Mouse (Mus musculus) kidney, adult 2 months (tissue): ENCODE results near the gene Lgi4. TPM values are rescaled to one million over a fixed set of nuclear protein-coding genes. Genes with fewer than 3 reads are reported as not detected.

Experiments
- DNase-seq: peaks from one replicate; pipeline ENCODE4 v3.0.0; 2021
- H3K27ac ChIP-seq: fragments of 200-500 bp; 2 replicates; pipeline ENCODE4 v1.5.1; 2012; ENCODE audit warnings: low read depth, low read length, control low read depth, inconsistent platforms; ENCODE audit not compliant: insufficient read depth
- H3K27me3 ChIP-seq: fragments of 200-500 bp; replicated peaks from 2 replicates; pipeline ENCODE4 v1.6.1; 2012; ENCODE audit warnings: mild to moderate bottlenecking, moderate library complexity, low read length, inconsistent platforms; ENCODE audit not compliant: control insufficient read depth, insufficient read depth
- H3K36me3 ChIP-seq: fragments of 200-500 bp; 2 replicates; pipeline ENCODE4 v1.6.1; 2012; ENCODE audit warnings: mild to moderate bottlenecking, moderate library complexity, low read length, inconsistent platforms; ENCODE audit not compliant: control insufficient read depth, insufficient read depth
- H3K4me1 ChIP-seq: fragments of 200-500 bp; 2 replicates; pipeline ENCODE4 v1.6.1; 2011; ENCODE audit warnings: low read length; ENCODE audit not compliant: control insufficient read depth, insufficient read depth
- H3K4me3 ChIP-seq: fragments of 200-500 bp; 2 replicates; pipeline ENCODE4 v1.5.1; 2011; ENCODE audit warnings: mild to moderate bottlenecking, low read depth, low read length, control low read depth; ENCODE audit not compliant: insufficient read depth
- CTCF ChIP-seq: fragments of 200-500 bp; conservative IDR thresholded peaks from 2 replicates; pipeline ENCODE4 v1.5.1; 2011; ENCODE audit warnings: low read depth, mild to moderate bottlenecking, control low read depth, low read length, moderate library complexity, mixed read lengths; ENCODE audit not compliant: insufficient read depth, insufficient read length
- POLR2A ChIP-seq: fragments of 200-500 bp; IDR thresholded peaks from one replicate; pipeline ENCODE4 v1.6.1; 2011; ENCODE audit warnings: low read depth, low read length, control low read depth
- WGBS: fragments of 180-500 bp; shearing (Covaris S2); methylation state at CpG from one replicate; pipeline ENCODE4 v1.1.7; 2018; 5-methylcytosine and 5-hydroxymethylcytosine counted together
- polyA plus RNA-seq: library from polyadenylated mRNA; depleted of rRNA; stranded (reverse); fragments of >200 nt; gene quantifications from 2 replicates; pipeline ENCODE4 v1.2.3, GENCODE M21; 2012

Lgi4 gene
- polyA plus RNA-seq, 1 experiment = 0.99 TPM

GRCm38 (mm10) chr7:31085171-31085570 lies 26.0 kb downstream of the Lgi4 start:
- Histone ChIP-seq H3K4me1 (no peaks in the 10 kb centered on the region), H3K4me3 (no peak overlapping the region), H3K27ac (no peak overlapping the region), H3K36me3 (no peaks in the 10 kb centered on the region), H3K27me3 (no peaks in the 10 kb centered on the region)
- TF ChIP-seq POLR2A (no peak), CTCF (no peak)
- peak; percentile 49 for DNase-seq
- WGBS = 39% methylated on average over 3 of the region's 3 CpGs

DNA sequence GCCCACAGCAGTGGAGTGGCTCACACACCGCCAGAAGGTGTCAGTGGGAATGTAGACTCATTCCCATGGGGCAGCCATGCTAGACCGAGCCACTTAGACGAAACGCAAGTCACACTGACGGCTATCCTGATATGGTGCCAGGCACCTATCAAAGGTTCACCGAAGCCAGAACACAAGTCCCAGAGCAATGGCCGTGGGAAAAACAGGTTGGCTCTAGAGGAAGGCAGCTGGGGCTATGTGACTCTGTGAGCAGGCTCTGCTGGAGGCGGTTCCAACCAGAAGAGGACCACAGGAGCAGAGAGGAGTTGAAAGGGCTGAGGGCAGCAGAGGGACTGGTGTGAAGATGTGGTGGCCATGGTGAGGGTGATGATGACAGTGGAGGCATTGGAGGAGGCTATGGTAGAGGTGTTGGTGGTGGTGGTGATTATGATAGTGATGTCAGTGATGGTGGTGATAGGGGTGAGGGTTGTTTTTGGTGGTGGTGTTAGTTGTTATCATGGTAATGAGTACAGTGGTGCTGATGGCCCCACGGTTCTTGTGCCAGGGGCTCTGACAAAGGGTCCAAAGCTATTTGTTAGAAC lies 27.1 kb downstream of the Lgi4 start:
- H3K4me1 ChIP-seq = no peaks in the 10 kb centered on the region
- WGBS = 82% methylated on average over 9 of the region's 9 CpGs
- no peaks in the 10 kb centered on the region for H3K27me3 ChIP-seq
- H3K36me3 ChIP-seq = no peaks in the 10 kb centered on the region
- no peak for DNase-seq
- no peak overlapping the region for H3K4me3 ChIP-seq
- TF ChIP-seq POLR2A (no peak), CTCF (no peak)
- no peak overlapping the region for H3K27ac ChIP-seq

DNA sequence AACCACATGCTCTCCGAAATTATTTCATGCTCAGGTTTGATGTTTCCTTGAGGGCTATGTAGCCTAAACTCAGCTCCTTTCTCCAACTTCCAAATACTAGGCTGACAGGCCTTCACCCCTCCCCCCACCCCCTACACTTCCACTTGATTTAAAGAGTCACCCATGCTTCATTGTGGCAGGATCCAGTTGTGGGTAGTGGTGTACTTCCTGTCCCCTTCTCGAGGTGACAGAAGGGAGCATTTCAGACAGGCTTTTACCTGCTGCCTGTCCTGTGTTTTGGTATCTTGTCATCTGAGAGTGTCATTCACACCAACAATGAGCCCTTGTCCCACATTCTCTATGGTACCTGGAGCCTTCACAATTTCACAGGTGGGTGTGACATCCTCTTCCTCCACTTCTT lies 28.1 kb downstream of the Lgi4 start:
- Histone ChIP-seq H3K4me3 (no peak overlapping the region), H3K27me3 (no peaks in the 10 kb centered on the region), H3K4me1 (no peaks in the 10 kb centered on the region), H3K27ac (no peak overlapping the region), H3K36me3 (no peaks in the 10 kb centered on the region)
- DNase-seq = no peak
- WGBS = 45% methylated on average over 2 of the region's 2 CpGs
- TF ChIP-seq POLR2A = no peak
- no peak for TF ChIP-seq CTCF

- no peak for TF ChIP-seq POLR2A
- TF ChIP-seq CTCF = no peak
- 71% methylated on average over 3 of the region's 3 CpGs for WGBS
- Histone ChIP-seq H3K4me1 (no peaks in the 10 kb centered on the region), H3K4me3 (no peak overlapping the region), H3K36me3 (no peaks in the 10 kb centered on the region), H3K27ac (no peak overlapping the region), H3K27me3 (no peaks in the 10 kb centered on the region)
- no peak for DNase-seq
Measured at GRCm38 (mm10) chr7:31088206-31088605, 29.1 kb downstream of the Lgi4 start.

- no peak for TF ChIP-seq CTCF
- TF ChIP-seq POLR2A = no peak
- WGBS = 59% methylated on average over 2 of the region's 2 CpGs
- no peaks in the 10 kb centered on the region for H3K36me3 ChIP-seq
Measured at GRCm38 (mm10) chr7:31089721-31090120, 30.6 kb downstream of the Lgi4 start.

GRCm38 (mm10) chr7:31094774-31095501 lies 35.8 kb downstream of the Lgi4 start:
- H3K4me1 ChIP-seq = no peaks in the 10 kb centered on the region
- no peak overlapping the region for H3K27ac ChIP-seq
- no peak for TF ChIP-seq POLR2A
- TF ChIP-seq CTCF = peak; percentile 35; the same call in 1 of the 2 replicates
- no peak for DNase-seq
- 43% methylated on average over 12 of the region's 12 CpGs for WGBS
- H3K27me3 ChIP-seq = no peaks in the 10 kb centered on the region
- no peak overlapping the region for H3K4me3 ChIP-seq
- H3K36me3 ChIP-seq = no peaks in the 10 kb centered on the region; the same call in 1 of the 2 replicates

More at GRCm38 (mm10) chr7:31089721-31090120, 30.6 kb downstream of the Lgi4 start:
- Histone ChIP-seq H3K27ac (no peak overlapping the region), H3K4me1 (no peaks in the 10 kb centered on the region), H3K27me3 (no peaks in the 10 kb centered on the region), H3K4me3 (no peak overlapping the region)
- DNase-seq = no peak

DNA sequence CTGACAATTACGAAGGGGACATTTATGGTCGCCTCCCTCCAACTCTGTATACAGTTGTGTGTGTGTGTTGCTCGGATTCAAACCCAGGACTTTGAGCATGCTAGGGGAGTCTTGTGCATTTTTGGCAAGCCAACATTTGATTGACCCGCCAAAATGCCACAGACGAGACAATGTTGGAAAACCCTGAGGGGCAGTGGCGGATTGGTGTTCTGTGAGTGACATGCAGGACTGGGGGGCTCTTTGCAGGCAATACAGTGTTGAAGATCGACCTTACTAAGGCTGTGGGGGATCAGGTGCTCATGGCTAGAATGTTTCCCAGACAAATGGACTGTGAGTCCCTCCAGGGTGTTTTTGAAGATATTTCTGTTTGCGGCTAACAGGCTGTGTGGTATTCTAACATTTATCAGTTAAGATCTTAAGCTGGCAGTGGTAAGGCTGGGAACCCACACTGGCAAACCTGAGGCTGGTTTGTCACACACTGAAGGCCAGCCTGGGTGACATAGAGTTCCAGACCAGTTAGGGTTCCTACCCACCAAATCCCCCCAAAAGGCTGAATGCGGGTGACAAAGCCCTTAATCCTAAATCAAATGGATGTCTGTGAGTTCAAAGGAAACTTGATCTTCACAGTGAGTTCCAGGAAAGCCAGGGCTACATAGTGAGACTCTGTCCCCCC lies 37.9 kb downstream of the Lgi4 start:
- H3K4me1 ChIP-seq = no peaks in the 10 kb centered on the region
- H3K36me3 ChIP-seq = no peaks in the 10 kb centered on the region; the same call in 1 of the 2 replicates
- H3K27ac ChIP-seq = no peak overlapping the region
- 78% methylated on average over 9 of the region's 9 CpGs for WGBS
- TF ChIP-seq CTCF (no peak), POLR2A (no peak)
- H3K27me3 ChIP-seq = no peaks in the 10 kb centered on the region
- DNase-seq = no peak
- H3K4me3 ChIP-seq = no peak overlapping the region
